Mouse (Mus musculus) gastrocnemius, postnatal 10 days (tissue): ENCODE measurements at regions not wholly inside any gene's neighbourhood (a gene's known extent, or its start where the extent isn't known, plus 50 kb on each side); places are given as distances from the start of the nearest gene placed in this dataset.

Source experiments
- DNase-seq: peaks from one replicate; pipeline ENCODE4 v3.0.0; 2021; ENCODE audit warnings: mixed read lengths

DNA sequence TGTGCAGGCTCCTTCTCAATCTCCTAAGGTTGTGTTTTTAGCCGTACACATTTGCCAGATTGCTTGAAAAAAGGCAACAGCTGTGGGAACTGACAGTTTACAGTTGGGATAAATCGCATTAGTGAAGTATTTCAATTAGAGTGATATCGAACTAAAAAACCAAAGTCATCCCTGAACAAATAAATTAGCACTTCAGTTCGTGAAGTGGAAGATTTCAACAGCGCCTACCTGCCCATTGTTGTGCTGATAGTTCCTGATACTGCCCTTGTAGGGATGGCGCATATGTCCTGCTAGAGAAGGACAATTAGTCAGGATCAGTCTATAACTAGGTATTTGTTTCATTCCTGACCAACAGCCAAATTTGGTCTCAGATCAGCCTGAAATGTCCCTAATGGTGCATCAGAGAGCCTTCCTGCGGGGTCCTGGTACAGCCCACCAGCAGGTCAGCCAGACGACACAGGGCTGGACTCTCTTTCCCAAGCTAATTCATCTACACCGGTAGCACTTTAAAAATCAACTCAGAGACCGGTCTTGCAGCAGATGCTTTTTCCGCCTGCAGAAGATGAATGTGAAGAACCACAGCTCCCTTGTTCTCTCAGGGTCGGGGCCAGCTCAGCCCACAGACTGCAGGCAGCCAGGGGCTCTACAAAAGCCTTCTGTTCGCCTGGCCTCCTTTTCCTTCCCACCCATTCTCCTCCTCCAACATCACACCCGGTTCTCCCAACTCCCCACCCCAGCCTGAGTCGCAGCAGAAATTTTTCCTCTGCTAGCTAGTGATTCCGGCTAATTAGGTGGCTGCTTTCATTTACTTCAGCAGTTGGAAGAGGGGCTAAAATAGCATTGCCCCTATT, 146.1 kb downstream of the Psat1 start:
- DNase-seq, result peak; percentile 15

- DNase-seq, result no peak
These were observed 150.7 kb downstream of the Psat1 start for GRCm38 (mm10) chr19:15796466-15796865.

- no peak for DNase-seq
These were observed 155.2 kb downstream of the Psat1 start for GRCm38 (mm10) chr19:15791942-15792341.

DNA sequence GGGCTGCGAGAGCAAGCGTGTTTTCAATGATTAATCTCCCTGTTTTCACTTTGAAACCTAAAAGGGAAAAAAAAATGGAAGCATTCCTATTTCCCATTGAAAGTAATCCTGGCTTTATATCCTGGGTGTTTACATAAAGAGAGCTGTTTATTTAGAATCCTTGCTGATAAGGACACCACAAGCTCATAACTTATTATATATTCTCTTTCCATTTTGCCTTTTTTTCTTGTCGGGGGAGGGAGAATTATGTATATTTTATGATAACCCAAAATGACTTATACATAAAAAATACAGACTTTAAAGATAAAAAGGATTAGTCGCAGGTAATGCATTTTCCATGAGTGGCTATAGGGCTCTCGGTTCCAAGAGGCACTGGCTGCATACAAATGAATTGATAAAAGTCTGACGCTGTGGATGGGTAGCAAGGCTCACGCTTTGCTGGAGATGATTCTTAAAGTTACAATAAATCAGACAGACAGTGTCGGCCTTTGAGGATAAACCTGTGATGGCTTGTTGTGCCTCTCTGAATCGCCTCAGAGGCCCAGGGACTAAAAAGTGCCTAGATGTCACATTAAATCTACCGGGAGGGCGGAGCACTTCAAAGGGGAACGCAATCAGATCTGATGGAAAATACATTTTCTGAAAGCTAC, 155.7 kb downstream of the Psat1 start:
- DNase-seq, result no peak

DNA sequence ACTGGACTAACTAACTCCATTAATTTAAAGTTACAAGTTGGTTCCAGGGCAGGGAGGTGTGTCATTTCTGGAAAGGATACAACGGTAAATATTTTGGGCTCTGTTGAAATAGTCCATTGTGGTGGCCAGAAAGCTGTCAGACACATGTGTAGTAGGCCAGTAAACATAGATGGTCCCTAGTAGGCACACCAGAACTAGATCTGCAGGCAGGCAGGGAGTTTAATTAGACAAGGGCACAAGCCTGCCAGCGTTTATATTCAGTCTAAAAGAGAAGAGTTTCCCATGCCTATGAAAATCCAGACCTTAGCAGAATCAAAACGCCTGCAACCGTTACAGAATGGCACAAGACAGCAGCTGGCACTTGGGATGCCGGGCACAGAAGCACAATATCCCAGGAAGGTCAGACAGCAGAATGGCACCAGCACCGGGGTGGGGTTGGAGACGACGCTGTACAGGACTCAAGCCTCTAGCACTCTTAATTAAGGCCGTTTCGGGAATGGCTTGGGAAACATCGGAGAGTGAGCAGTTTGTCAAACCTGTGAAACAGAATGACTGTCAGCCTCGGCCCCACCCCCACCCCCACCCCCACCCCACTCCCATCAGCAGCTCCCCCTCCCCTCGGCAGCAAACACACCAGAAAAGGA, 156.4 kb downstream of the Psat1 start:
- DNase-seq, result no peak

- DNase-seq, result no peak
These were observed 157.4 kb downstream of the Psat1 start for GRCm38 (mm10) chr19:15789741-15790140.

- DNase-seq, result no peak
These were observed 162.5 kb downstream of the Psat1 start for GRCm38 (mm10) chr19:15784644-15785043.

GRCm38 (mm10) chr19:15769651-15770050, 177.5 kb downstream of the Psat1 start:
- DNase-seq, result no peak

DNA sequence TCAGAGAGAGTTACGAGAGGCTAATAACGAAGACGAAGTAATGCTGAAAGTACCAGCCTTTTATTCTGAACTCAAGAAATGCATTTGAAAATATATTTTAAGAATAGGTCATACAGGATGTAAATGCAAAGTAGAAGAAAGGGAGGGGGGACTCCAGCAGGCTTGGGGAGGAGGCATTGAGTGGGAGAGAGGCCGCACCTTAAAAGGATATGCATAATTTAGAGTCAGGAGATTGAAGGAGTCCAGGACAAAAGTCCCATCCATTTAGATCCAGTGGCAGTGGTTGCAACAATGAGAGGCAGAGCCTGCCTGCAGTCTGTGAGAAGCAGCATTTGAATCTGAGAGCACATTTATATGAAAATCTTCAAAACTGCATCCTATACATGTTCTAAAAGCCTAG, 186.1 kb downstream of the Psat1 start:
- DNase-seq, result no peak

DNA sequence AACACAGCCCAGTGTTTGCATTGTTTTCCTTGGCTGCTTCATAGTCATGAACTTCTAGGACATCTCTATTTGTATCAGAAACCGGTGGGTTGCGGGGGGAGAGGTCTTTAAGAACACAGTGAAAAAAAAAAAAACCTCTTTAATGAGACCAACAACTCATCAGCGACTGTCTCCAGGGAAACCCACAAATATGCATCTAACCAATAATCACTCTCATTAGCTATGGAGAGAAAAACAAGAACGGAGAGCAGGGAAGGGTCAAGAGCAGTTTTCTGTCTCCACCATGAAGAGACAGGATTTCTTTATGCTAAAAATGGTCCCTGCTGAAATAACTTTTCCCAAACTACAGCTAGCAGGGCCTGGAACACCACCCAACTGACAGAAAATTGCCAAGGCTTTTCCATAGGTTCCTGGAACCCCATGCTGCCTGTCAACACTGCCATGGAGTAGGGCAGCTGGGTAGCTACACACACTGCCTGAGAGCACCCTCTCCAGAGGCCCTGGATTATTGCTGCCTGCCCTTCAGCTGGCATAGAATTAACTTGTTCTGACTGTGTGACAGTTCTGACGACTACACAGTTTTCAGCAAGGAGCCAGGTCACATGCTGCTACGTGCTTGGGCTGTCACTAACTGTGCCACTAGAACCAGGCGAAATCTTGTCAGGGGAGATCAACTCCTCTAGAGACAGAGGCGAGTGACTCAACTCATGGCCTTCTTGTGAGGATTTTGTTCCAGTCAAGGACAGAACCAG, 201.9 kb downstream of the Psat1 start:
- no peak for DNase-seq

- DNase-seq, result no peak
These were observed 210.9 kb downstream of the Psat1 start for GRCm38 (mm10) chr19:15736200-15736599.

GRCm38 (mm10) chr19:15726785-15727406, 220.2 kb downstream of the Psat1 start:
- no peak for DNase-seq

DNA sequence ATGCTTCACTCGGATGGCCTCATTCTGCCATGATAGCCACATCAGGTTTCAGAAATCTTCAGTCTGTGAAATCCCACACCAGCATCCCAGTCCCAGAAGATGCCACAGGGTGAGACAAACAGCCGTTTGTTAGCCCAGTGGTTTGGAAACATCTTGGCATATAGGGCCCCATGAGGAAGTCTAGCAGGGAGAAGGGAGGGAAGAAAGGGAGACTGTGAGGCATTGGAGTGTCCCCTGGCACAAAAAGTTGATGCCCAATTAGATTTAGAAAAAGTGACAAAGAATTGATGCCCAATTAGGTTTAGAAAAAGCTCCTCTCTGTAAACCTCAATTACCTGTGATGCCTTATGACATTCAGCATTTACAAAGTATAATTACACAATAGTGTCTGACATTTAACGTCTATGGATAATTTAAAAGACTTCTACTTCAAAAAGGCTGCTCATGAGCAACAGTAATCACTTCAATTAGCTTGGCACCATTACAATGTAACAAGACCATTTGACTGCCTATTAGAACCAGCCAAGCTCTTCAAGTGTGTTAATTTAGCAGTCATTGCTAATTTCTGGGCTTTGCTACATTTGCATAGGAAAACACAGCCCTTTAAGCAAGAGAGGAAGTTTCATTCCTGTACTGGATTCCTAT, 254.6 kb downstream of the Psat1 start:
- no peak for DNase-seq

DNA sequence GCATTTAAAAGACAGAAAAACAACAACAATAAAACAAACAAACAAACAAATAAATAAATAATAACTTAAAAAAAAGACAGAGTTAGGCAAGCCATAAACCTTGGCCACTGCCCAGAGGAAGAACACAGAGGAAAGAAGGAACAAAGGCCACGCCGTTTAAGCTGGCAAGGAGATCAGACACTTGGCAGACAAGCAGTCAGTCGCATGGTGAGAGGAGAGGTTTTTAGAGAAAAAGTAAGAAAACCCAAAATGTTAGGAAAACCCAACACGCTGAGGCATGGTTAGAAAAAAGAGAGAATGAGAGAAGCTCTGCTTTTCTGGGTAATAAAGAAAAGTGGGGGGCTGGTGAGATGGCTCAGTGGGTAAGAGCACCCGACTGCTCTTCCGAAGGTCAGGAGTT, 277.1 kb downstream of the Psat1 start:
- DNase-seq, result no peak

GRCm38 (mm10) chr19:15669541-15669940, 277.6 kb downstream of the Psat1 start:
- no peak for DNase-seq

DNA sequence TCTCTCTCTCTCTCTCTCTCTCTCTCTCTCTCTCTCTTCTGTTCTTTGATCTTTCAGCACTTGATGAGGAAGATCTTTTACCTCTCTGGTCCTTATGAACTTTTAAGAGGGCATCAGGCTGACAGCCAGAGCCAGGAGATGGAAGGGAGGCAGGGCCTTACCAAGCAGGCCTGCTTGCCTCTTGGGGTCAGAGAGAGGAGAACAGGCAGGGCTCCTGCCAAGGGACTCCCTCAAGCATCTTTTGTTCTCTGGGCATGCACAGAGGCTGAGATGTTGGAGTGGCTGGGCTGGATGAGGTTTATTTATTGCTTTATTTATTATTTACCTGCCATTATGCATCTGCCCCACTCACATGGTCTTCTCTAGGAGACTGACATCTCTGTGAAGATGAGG, 278.5 kb downstream of the Psat1 start:
- no peak for DNase-seq

DNA sequence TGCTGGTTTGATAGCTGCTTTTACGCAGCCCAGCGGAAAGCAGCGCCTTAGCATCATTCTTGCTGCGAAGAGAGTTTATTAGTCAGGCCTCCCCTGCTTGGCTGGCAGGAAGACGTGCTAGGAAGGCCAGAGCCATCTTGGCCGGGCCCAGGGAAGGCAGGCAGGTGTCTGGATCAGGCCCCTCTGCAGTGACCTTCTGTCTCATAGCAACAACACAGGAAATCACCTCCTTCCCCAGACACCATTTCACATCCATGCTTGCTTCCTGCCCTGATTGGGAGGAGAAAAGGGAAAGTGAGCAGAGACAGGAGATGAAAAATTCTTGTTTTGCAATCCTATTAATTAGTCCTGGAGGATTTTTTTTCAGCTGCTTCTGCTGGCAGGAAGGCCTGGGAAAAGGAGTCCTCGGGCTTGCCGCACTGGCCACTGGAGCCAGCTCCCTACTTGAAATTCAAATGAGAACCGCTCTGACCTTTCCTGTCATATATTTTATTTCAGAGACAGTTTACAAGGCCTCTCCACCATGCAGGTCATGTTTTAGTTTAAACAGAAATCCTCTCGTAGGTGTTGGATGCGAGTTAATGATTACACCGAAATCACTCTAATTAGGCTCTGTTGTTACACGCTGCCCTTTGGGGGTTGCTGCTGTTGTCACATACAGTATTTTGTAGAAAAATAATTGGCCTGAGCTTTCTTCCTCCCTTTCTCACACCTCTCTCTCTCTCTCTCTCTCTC, 279.1 kb downstream of the Psat1 start:
- DNase-seq, result peak; percentile 28

DNA sequence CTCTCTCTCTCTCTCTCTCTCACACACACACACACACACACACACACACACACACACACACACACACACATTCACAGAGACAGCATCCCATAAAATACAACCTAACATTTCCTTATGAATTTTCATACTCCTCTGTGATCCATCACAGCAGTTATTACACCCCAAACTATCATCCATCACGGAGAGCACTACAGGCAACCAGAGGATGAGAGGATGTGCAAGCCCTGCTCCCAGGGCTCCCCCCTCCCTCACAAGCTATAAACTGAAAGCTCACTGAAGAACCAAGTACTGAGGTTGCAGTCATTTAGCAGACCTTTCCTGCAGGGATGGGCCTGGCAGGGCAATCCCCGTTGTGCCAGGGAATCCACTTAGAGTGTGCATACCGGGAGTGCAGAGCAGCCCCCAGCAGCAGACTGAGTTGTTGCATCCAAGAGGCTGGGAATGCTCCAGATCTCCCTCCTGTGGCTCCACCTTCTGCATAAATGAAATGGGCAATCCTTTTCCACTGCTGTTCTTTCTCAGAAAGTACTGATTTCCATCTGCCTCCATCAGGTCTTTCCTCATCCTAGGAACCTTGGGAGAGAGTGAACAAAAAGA, 283.4 kb downstream of the Psat1 start:
- DNase-seq, result no peak

- no peak for DNase-seq
These were observed 288.5 kb downstream of the Psat1 start for GRCm38 (mm10) chr19:15658611-15659010.

DNA sequence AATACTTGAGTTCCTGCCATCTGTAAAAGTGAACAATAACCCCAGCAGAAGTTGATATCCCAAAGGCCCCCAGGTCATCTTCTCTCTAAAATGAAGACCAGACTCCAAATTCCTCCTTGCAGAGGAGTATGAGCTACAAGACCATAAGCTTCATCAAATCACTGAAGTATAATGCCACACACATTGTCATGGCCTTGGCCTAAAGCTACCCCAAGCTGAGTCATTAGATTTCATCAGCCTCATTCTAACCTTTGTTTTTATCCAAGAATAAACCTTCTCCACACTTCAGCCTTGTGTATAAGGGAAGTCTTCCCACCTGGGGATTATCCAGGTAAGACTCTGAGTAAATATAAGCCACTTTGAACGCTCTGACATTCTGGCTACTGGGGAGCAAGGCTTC, 289.3 kb downstream of the Psat1 start:
- DNase-seq, result no peak

- DNase-seq, result peak; percentile 23
These were observed 297.8 kb downstream of the Psat1 start for GRCm38 (mm10) chr19:15649368-15649767.
